Mouse (Mus musculus) CH12.LX (cell line): Measurements from ENCODE around the gene Slc2a4. TPM values are rescaled to one million over a fixed set of nuclear protein-coding genes. Genes with fewer than 3 reads are reported as not detected.

Source experiments
- DNase-seq: peaks from one replicate; pipeline ENCODE4 v3.0.0-alpha.2; 2013; ENCODE audit errors: extremely low read depth
- H3K27ac ChIP-seq: 2 replicates; pipeline ENCODE4 v1.5.1; 2012; ENCODE audit warnings: low read depth, mild to moderate bottlenecking, control low read depth, moderate library complexity; ENCODE audit not compliant: insufficient read depth
- H3K27me3 ChIP-seq: replicated peaks from 2 replicates; pipeline ENCODE3; 2012; ENCODE audit warnings: inconsistent platforms
- H3K36me3 ChIP-seq, 2 experiments: replicated peaks in 1 of 2; 2 replicates each; pipeline versions ENCODE3 to v1.6.1; 2012; ENCODE audit warnings: inconsistent platforms in 1 of 2, low read length in 1 of 2, mild to moderate bottlenecking in 1 of 2, mixed read lengths in 1 of 2, moderate library complexity in 1 of 2; ENCODE audit not compliant: control insufficient read depth in 1 of 2, insufficient read depth in 1 of 2
- H3K4me1 ChIP-seq, 2 experiments: 2 replicates each; pipeline ENCODE4 v1.6.1; 2012; ENCODE audit warnings: inconsistent platforms in 1 of 2, moderate library complexity in 1 of 2; ENCODE audit not compliant: insufficient read depth in 2 of 2, control insufficient read depth in 1 of 2
- H3K4me2 ChIP-seq: 2 replicates; pipeline ENCODE4 v1.6.1; 2012; ENCODE audit warnings: low read depth, mild to moderate bottlenecking, control low read depth; ENCODE audit not compliant: poor library complexity, insufficient read depth, severe bottlenecking
- H3K4me3 ChIP-seq, 3 experiments: fragments of 150-350 bp in 1 of 3; sonication (generic) in 1 of 3; replicated peaks in 1 of 3; 2 replicates each; pipeline versions ENCODE3 to v1.5.1; 2011 to 2012; ENCODE audit warnings: low read depth in 2 of 3, low read length in 2 of 3, mild to moderate bottlenecking in 2 of 3, moderate library complexity in 2 of 3, control low read depth in 1 of 3, improper control_type of control experiment in 1 of 3, inconsistent platforms in 1 of 3, mixed read lengths in 1 of 3; ENCODE audit not compliant: poor library complexity in 1 of 3
- H3K79me2 ChIP-seq: replicated peaks from 2 replicates; pipeline ENCODE4 v1.6.1; 2012; ENCODE audit warnings: mild to moderate bottlenecking, moderate library complexity; ENCODE audit not compliant: control insufficient read depth, poor library complexity, insufficient read depth, severe bottlenecking; ENCODE audit errors: extremely low read depth
- H3K9ac ChIP-seq: 2 replicates; pipeline ENCODE4 v1.6.1; 2012; ENCODE audit warnings: low read depth, mild to moderate bottlenecking, control low read depth, moderate library complexity; ENCODE audit not compliant: insufficient read depth
- H3K9me3 ChIP-seq: replicated peaks from 2 replicates; pipeline ENCODE3; 2012; ENCODE audit warnings: low read length, inconsistent platforms, mixed read lengths
- BHLHE40 ChIP-seq: IDR thresholded peaks from 2 replicates; pipeline ENCODE4 v1.6.1; 2011; ENCODE audit warnings: mild to moderate bottlenecking, low read depth, low read length, improper control_type of control experiment
- CHD1 ChIP-seq: IDR thresholded peaks from 2 replicates; pipeline ENCODE4 v1.6.1; 2012; ENCODE audit warnings: low read depth, low read length, improper control_type of control experiment, inconsistent platforms
- E2F4 ChIP-seq: IDR thresholded peaks from 2 replicates; pipeline ENCODE4 v1.6.1; 2011; ENCODE audit warnings: low read depth, low read length, improper control_type of control experiment; ENCODE audit not compliant: insufficient replicate concordance
- ELF1 ChIP-seq: IDR thresholded peaks from 2 replicates; pipeline ENCODE4 v1.6.1; 2014; ENCODE audit warnings: low read depth, mild to moderate bottlenecking, inconsistent platforms, low read length, improper control_type of control experiment
- EP300 ChIP-seq: IDR thresholded peaks from 2 replicates; pipeline ENCODE4 v1.6.1; 2011; ENCODE audit warnings: low read length, improper control_type of control experiment
- ETS1 ChIP-seq: conservative IDR thresholded peaks from 2 replicates; pipeline ENCODE4 v1.6.1; 2012; ENCODE audit warnings: low read depth, mild to moderate bottlenecking, inconsistent platforms, low read length, improper control_type of control experiment, moderate library complexity
- GABPA ChIP-seq: IDR thresholded peaks from 2 replicates; pipeline ENCODE4 v1.6.1; 2012; ENCODE audit warnings: low read depth, low read length, improper control_type of control experiment, inconsistent platforms; ENCODE audit not compliant: insufficient replicate concordance
- HCFC1 ChIP-seq: IDR thresholded peaks from 2 replicates; pipeline ENCODE4 v1.6.1; 2012; ENCODE audit warnings: low read depth, mild to moderate bottlenecking, inconsistent platforms, low read length, improper control_type of control experiment
- IRF4 ChIP-seq: IDR thresholded peaks from 2 replicates; pipeline ENCODE4 v1.6.1; 2014; ENCODE audit warnings: low read depth, mild to moderate bottlenecking, inconsistent platforms, low read length, improper control_type of control experiment
- JUN ChIP-seq: IDR thresholded peaks from 2 replicates; pipeline ENCODE4 v1.6.1; 2011; ENCODE audit warnings: low read depth, mild to moderate bottlenecking, low read length, improper control_type of control experiment, moderate library complexity; ENCODE audit not compliant: insufficient read depth
- JUND ChIP-seq: conservative IDR thresholded peaks from 2 replicates; pipeline ENCODE4 v1.6.1; 2011; ENCODE audit warnings: low read depth, low read length, improper control_type of control experiment
- KAT2A ChIP-seq: IDR thresholded peaks from 2 replicates; pipeline ENCODE4 v1.6.1; 2012; ENCODE audit warnings: low read length, improper control_type of control experiment, inconsistent platforms; ENCODE audit not compliant: insufficient replicate concordance
- MAX ChIP-seq: IDR thresholded peaks from 2 replicates; pipeline ENCODE4 v1.6.1; 2011; ENCODE audit warnings: low read length, improper control_type of control experiment
- MAZ ChIP-seq: IDR thresholded peaks from 2 replicates; pipeline ENCODE4 v1.6.1; 2012; ENCODE audit warnings: low read depth, mild to moderate bottlenecking, inconsistent platforms, low read length, improper control_type of control experiment, moderate library complexity
- MXI1 ChIP-seq: IDR thresholded peaks from 2 replicates; pipeline ENCODE4 v1.6.1; 2011; ENCODE audit warnings: mild to moderate bottlenecking, low read depth, low read length, improper control_type of control experiment
- MYC ChIP-seq: IDR thresholded peaks from 2 replicates; pipeline ENCODE4 v1.6.1; 2011; ENCODE audit warnings: low read depth, mild to moderate bottlenecking, improper control_type of control experiment, low read length
- NELFE ChIP-seq: IDR thresholded peaks from 2 replicates; pipeline ENCODE4 v1.6.1; 2011; ENCODE audit warnings: low read depth, low read length, improper control_type of control experiment
- NRF1 ChIP-seq: IDR thresholded peaks from 2 replicates; pipeline ENCODE4 v1.6.1; 2014; ENCODE audit warnings: low read depth, mild to moderate bottlenecking, inconsistent platforms, low read length, improper control_type of control experiment, moderate library complexity
- PAX5 ChIP-seq: IDR thresholded peaks from 2 replicates; pipeline ENCODE4 v1.6.1; 2012; ENCODE audit warnings: low read length, inconsistent platforms, mixed read lengths
- POLR2A ChIP-seq: IDR thresholded peaks from 2 replicates; pipeline ENCODE4 v1.6.1; 2011; ENCODE audit warnings: low read depth, mild to moderate bottlenecking, improper control_type of control experiment, low read length
- POLR2AphosphoS2 ChIP-seq: IDR thresholded peaks from 2 replicates; pipeline ENCODE4 v1.6.1; 2011; ENCODE audit warnings: low read depth, low read length, improper control_type of control experiment
- RAD21 ChIP-seq: IDR thresholded peaks from 2 replicates; pipeline ENCODE4 v1.6.1; 2011; ENCODE audit warnings: low read depth, mild to moderate bottlenecking, low read length, improper control_type of control experiment, moderate library complexity
- RCOR1 ChIP-seq: conservative IDR thresholded peaks from 2 replicates; pipeline ENCODE4 v1.6.1; 2012; ENCODE audit warnings: low read depth, mild to moderate bottlenecking, inconsistent platforms, low read length, improper control_type of control experiment
- SIN3A ChIP-seq: IDR thresholded peaks from 2 replicates; pipeline ENCODE4 v1.6.1; 2012; ENCODE audit warnings: low read length, improper control_type of control experiment, inconsistent platforms
- TBP ChIP-seq: conservative IDR thresholded peaks from 2 replicates; pipeline ENCODE4 v1.6.1; 2011; ENCODE audit warnings: low read depth, low read length, improper control_type of control experiment
- TCF12 ChIP-seq: IDR thresholded peaks from 2 replicates; pipeline ENCODE4 v1.6.1; 2014; ENCODE audit warnings: low read depth, mild to moderate bottlenecking, inconsistent platforms, low read length, improper control_type of control experiment
- UBTF ChIP-seq: IDR thresholded peaks from 2 replicates; pipeline ENCODE4 v1.6.1; 2012; ENCODE audit warnings: low read depth, mild to moderate bottlenecking, inconsistent platforms, low read length, improper control_type of control experiment, moderate library complexity
- ZC3H11A ChIP-seq: IDR thresholded peaks from 2 replicates; pipeline ENCODE4 v1.6.1; 2012; ENCODE audit warnings: low read depth, mild to moderate bottlenecking, inconsistent platforms, low read length, improper control_type of control experiment
- ZMIZ1 ChIP-seq: IDR thresholded peaks from 2 replicates; pipeline ENCODE4 v1.6.1; 2012; ENCODE audit warnings: low read depth, mild to moderate bottlenecking, inconsistent platforms, low read length, improper control_type of control experiment
- ZNF384 ChIP-seq: IDR thresholded peaks from 2 replicates; pipeline ENCODE4 v1.6.1; 2012; ENCODE audit warnings: low read depth, low read length, improper control_type of control experiment, inconsistent platforms
- dilution Hi-C: fragments of 300-500 bp; cut with MboI; formaldehyde crosslinking; loops from 2 replicates; pipeline ENCODE4 v1.14.3; 2020; ENCODE audit warnings: low sequenced_read_pairs; ENCODE audit not compliant: extremely low pct_unique_long_range_greater_than_20kb, extremely low pct_ligation_motif_present
- in situ Hi-C: fragments of 300-500 bp; cut with MboI; formaldehyde crosslinking; loops from 3 replicates; pipeline ENCODE4 v1.14.3; 2019; ENCODE audit warnings: low sequenced_read_pairs, low pct_ligation_motif_present, low pct_unique_long_range_greater_than_20kb, mixed read lengths
- polyA plus RNA-seq: library from polyadenylated mRNA; unstranded; fragments of >175 nt; gene quantifications from 2 replicates; pipeline ENCODE4 v1.2.1, GENCODE M21; 2012; ENCODE audit warnings: low read depth; ENCODE audit not compliant: insufficient read length
- total RNA-seq, 2 experiments: library from RNA; depleted of rRNA; stranded (reverse); fragments of 300-350 nt in 1 of 2; fragments of >200 nt in 1 of 2; gene quantifications; 2 replicates each; pipeline ENCODE4 v1.2.3; 2012 to 2014

Gene Slc2a4
- total and polyA plus RNA-seq, 3 experiments, result 2.3 to 3.8 (median 2.6) TPM

DNA sequence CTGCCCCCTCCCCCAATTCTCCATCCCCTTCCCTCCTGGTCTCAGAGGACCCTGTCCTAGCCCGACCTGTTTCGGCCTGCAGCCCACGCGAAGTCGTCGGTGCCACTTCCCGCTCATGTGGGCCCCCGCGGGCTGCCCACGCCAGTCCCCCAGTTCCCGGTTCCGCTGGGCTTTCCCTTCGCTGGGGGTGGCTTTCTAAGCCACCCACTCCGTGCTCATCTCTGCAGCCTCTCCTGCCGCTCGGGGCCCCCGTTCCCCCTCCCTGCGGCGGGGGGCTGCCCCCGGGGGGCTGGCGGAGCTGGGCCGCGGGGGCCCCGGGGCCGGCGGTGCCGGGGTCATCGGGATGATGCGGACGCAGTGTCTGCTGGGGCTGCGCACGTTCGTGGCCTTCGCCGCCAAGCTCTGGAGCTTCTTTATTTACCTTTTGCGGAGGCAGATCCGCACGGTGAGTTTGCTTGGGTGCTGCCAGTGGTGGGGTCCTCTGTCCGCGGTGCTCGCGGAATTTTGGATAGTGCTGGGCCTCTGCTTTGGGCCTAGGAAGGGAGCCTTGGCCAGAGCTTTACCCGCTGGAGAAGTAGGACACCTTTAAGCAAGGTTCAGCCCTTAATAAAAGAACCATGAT lies 33.3 kb upstream of the Slc2a4 start, which contains the start of gene Ctdnep1 (continued):
- TF ChIP-seq NELFE (no peak), PAX5 (no peak), JUND (no peak), ZC3H11A (no peak)

DNA sequence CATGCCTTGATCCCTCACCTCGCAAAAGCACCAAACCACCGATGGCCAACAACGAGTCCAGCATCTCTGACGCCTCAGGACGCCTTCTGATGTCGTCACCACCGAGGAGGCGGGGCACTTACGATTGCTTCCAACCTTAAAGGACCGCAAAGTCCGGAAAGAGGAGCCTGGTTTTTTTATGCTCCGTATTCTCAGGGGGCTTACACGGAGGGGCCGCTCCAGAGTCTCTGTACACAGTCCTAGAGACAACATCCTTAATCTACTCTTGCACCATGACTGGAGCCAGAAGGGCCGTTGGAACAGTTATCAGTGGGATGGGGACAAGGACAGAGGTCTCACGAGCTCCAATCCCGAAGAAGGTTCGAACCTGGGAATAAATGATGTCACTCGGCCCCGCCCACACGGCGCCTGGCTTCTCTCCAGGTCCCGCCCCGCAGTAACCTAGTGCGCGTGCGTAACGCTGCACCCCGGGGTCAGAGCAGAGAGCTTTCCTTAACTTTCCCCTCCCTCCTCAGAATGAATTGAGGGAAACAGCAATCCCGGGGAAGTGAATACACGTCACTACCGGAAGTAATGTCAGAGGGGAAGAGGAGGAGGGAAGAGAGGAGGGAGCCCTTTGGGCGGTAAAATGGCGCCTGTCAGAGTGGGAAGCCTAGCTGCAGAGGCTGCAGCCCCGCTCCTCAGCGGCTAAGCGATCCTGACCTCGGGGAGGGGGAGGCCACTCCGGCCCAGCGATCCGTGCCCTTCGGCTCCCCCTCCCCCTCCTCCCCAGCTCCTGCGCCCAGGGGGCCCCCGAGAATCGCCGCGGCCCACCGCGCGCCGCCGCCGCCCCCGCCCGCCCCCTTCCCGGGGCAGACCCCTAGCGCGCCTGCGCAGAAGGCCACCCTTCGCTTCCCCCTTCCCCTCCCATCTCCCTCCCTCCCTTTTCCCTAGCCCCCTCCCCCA lies 32.5 kb upstream of the Slc2a4 start:
- in situ Hi-C loops (no loop called here), dilution Hi-C loops (no loop called here)
- Histone ChIP-seq H3K4me2 (peak overlapping the region; percentile 91; the same call in 1 of the 2 replicates), H3K9ac (peak overlapping the region; percentile 89), H3K4me1 (peaks cover 5 to 33% of the 10 kb centered on the region in 2 experiments), H3K9me3 (peaks cover 2% of the 10 kb centered on the region), H3K27ac (peak overlapping the region; percentile 71), H3K79me2 (peaks cover 45% of the 10 kb centered on the region), H3K27me3 (no peaks in the 10 kb centered on the region), H3K4me3 (peak overlapping the region; percentile 76 to 98 (median 82)), H3K36me3 (peaks cover 32 to 59% of the 10 kb centered on the region in 2 experiments)
- peak; percentile 99 for DNase-seq
- TF ChIP-seq JUN (peak; percentile 34; the same call in 1 of the 2 replicates), SIN3A (peak; percentile 89), IRF4 (peak; percentile 52; the same call in 1 of the 2 replicates), CHD1 (0 out of 2 replicates have a peak, but pooled peaks have one; percentile 56), BHLHE40 (peak; percentile 40), RAD21 (no peak), ETS1 (peak; percentile 70), ZNF384 (peak; percentile 85), TCF12 (peak; percentile 88), EP300 (no peak), NELFE (peak; percentile 72), RCOR1 (no peak), MAX (peak; percentile 11; the same call in 1 of the 2 replicates), UBTF (no peak), MYC (no peak), TBP (peak; percentile 95), NRF1 (peak; percentile 92), ZMIZ1 (peak; percentile 61), MAZ (peak; percentile 71), JUND (0 out of 2 replicates have a peak, but pooled peaks have one; percentile 7), E2F4 (peak; percentile 68; the same call in 1 of the 2 replicates), KAT2A (0 out of 2 replicates have a peak, but pooled peaks have one; percentile 55), POLR2A (peak; percentile 90), ELF1 (peak; percentile 85), MXI1 (peak; percentile 93), HCFC1 (peak; percentile 82), GABPA (peak; percentile 64; the same call in 1 of the 2 replicates), PAX5 (no peak), POLR2AphosphoS2 (peak; percentile 59; the same call in 1 of the 2 replicates)
